Mouse (Mus musculus) hindbrain, embryonic 16.5 days (tissue): Measurements from ENCODE around the gene Il17re. TPM values are rescaled to one million over a fixed set of nuclear protein-coding genes. Genes with fewer than 3 reads are reported as not detected.

Experiments
- ATAC-seq: fragments of 200-750 bp; cut with Nextera tagmentation; 2 replicates; pipeline ENCODE4 v1.8.0; 2017; ENCODE audit warnings: moderate TSS enrichment, moderate library complexity
- H3K27ac ChIP-seq: fragments of 300-500 bp; sonication (generic); 2 replicates; pipeline ENCODE4 v1.5.1; 2014; ENCODE audit warnings: low read depth, mild to moderate bottlenecking, control low read depth, low read length, moderate library complexity
- H3K27me3 ChIP-seq: fragments of 300-500 bp; sonication (generic); replicated peaks from 2 replicates; pipeline ENCODE4 v1.6.1; 2014; ENCODE audit warnings: low read length; ENCODE audit not compliant: control insufficient read depth, insufficient read depth
- H3K36me3 ChIP-seq: fragments of 300-500 bp; sonication (generic); 2 replicates; pipeline ENCODE4 v1.6.1; 2014; ENCODE audit warnings: mild to moderate bottlenecking, low read length, moderate library complexity, mixed read lengths; ENCODE audit not compliant: control insufficient read depth, insufficient read depth
- H3K4me1 ChIP-seq: fragments of 300-500 bp; sonication (generic); 2 replicates; pipeline ENCODE4 v1.6.1; 2014; ENCODE audit warnings: low read depth, low read length; ENCODE audit not compliant: control insufficient read depth, insufficient read depth
- H3K4me2 ChIP-seq: fragments of 300-500 bp; sonication (generic); 2 replicates; pipeline ENCODE4 v1.6.1; 2014; ENCODE audit warnings: mild to moderate bottlenecking, low read length, control low read depth, moderate library complexity
- H3K4me3 ChIP-seq: fragments of 300-500 bp; sonication (generic); 2 replicates; pipeline ENCODE4 v1.5.1; 2014; ENCODE audit warnings: mild to moderate bottlenecking, low read length, control low read depth, moderate library complexity
- H3K9ac ChIP-seq: fragments of 300-500 bp; sonication (generic); 2 replicates; pipeline ENCODE4 v1.6.1; 2014; ENCODE audit warnings: low read depth, mild to moderate bottlenecking, control low read depth, low read length, moderate library complexity
- H3K9me3 ChIP-seq: fragments of 300-500 bp; sonication (generic); 2 replicates; pipeline ENCODE4 v1.6.1; 2014; ENCODE audit warnings: mild to moderate bottlenecking, low read length, moderate library complexity; ENCODE audit not compliant: control insufficient read depth
- WGBS: fragments of 180-500 bp; shearing (Covaris S2); extraction: QIAGEN DNeasy Blood & Tissue Kit; methylation state at CpG from one replicate; pipeline ENCODE4 v1.1.7; 2014; 5-methylcytosine and 5-hydroxymethylcytosine counted together
- polyA plus RNA-seq: library from polyadenylated mRNA; unstranded; fragments of >200 nt; fragmentation: Nextera tagmentation; extraction: Ambion mirVana; gene quantifications from 2 replicates; pipeline ENCODE4 v1.2.1, GENCODE M21; 2015

Gene Il17re
- polyA plus RNA-seq, 1 experiment from 2014 or later: 0.26 TPM

- Histone ChIP-seq H3K36me3 (no peaks in the 10 kb centered on the region), H3K4me1 (no peaks in the 10 kb centered on the region), H3K9me3 (peaks cover 2% of the 10 kb centered on the region), H3K4me3 (no peak overlapping the region), H3K27me3 (no peaks in the 10 kb centered on the region), H3K27ac (no peak overlapping the region), H3K9ac (no peak overlapping the region), H3K4me2 (no peak overlapping the region)
- no peak for ATAC-seq
- 93% methylated on average over 16 of the region's 16 CpGs for WGBS
These were observed 30.3 kb upstream of the Il17re start for GRCm38 (mm10) chr6:113428006-113428405.

- no peak overlapping the region for H3K9ac ChIP-seq
- H3K27me3 ChIP-seq: no peaks in the 10 kb centered on the region
- H3K4me3 ChIP-seq: no peak overlapping the region
- no peak overlapping the region for H3K27ac ChIP-seq
- 87% methylated on average over 3 of the region's 3 CpGs for WGBS
- H3K4me2 ChIP-seq: no peak overlapping the region
- H3K4me1 ChIP-seq: no peaks in the 10 kb centered on the region
- no peak for ATAC-seq
- H3K36me3 ChIP-seq: no peaks in the 10 kb centered on the region
- peaks cover 2% of the 10 kb centered on the region for H3K9me3 ChIP-seq
These were observed 28.3 kb upstream of the Il17re start for GRCm38 (mm10) chr6:113429965-113430364.

- H3K9me3 ChIP-seq: peaks cover 2% of the 10 kb centered on the region
- H3K4me1 ChIP-seq: no peaks in the 10 kb centered on the region
- ATAC-seq: no peak
- H3K27me3 ChIP-seq: no peaks in the 10 kb centered on the region
- H3K9ac ChIP-seq: no peak overlapping the region
- no peaks in the 10 kb centered on the region for H3K36me3 ChIP-seq
- H3K4me2 ChIP-seq: no peak overlapping the region
- no peak overlapping the region for H3K4me3 ChIP-seq
- H3K27ac ChIP-seq: no peak overlapping the region
- 60% methylated on average over 3 of the region's 3 CpGs for WGBS
These were observed 27.4 kb upstream of the Il17re start for GRCm38 (mm10) chr6:113430846-113431245.

- WGBS: 60% methylated on average over 3 of the region's 3 CpGs
- Histone ChIP-seq H3K4me1 (no peaks in the 10 kb centered on the region), H3K9me3 (peaks cover 2% of the 10 kb centered on the region), H3K9ac (no peak overlapping the region), H3K4me3 (no peak overlapping the region), H3K27me3 (no peaks in the 10 kb centered on the region), H3K4me2 (no peak overlapping the region), H3K36me3 (no peaks in the 10 kb centered on the region), H3K27ac (no peak overlapping the region)
- no peak for ATAC-seq
These were observed 26.5 kb upstream of the Il17re start for GRCm38 (mm10) chr6:113431801-113432200.

- no peak overlapping the region for H3K27ac ChIP-seq
- 68% methylated on average over 3 of the region's 3 CpGs for WGBS
These were observed 24.6 kb upstream of the Il17re start for GRCm38 (mm10) chr6:113433661-113434060.

GRCm38 (mm10) chr6:113434691-113435090, 23.6 kb upstream of the Il17re start:
- no peaks in the 10 kb centered on the region for H3K27me3 ChIP-seq
- H3K4me1 ChIP-seq: no peaks in the 10 kb centered on the region
- 77% methylated on average over 7 of the region's 7 CpGs for WGBS

More at GRCm38 (mm10) chr6:113433661-113434060, 24.6 kb upstream of the Il17re start:
- H3K4me2 ChIP-seq: no peak overlapping the region
- H3K9me3 ChIP-seq: no peaks in the 10 kb centered on the region
- H3K36me3 ChIP-seq: no peaks in the 10 kb centered on the region
- H3K4me1 ChIP-seq: no peaks in the 10 kb centered on the region
- no peak overlapping the region for H3K9ac ChIP-seq
- ATAC-seq: no peak
- H3K4me3 ChIP-seq: no peak overlapping the region
- H3K27me3 ChIP-seq: no peaks in the 10 kb centered on the region

GRCm38 (mm10) chr6:113435664-113436205, 22.5 kb upstream of the Il17re start, which contains the start of gene Cidec:
Gene Cidec, minus strand, starts transcription at chr6:113435760.
- ATAC-seq: no peak
- Histone ChIP-seq H3K4me1 (no peaks in the 10 kb centered on the region), H3K4me2 (no peak within 1 kb of the TSS), H3K27me3 (no peaks in the 10 kb centered on the region), H3K9me3 (no peaks in the 10 kb centered on the region), H3K9ac (no peak within 1 kb of the TSS), H3K36me3 (no peaks in the 10 kb centered on the region), H3K27ac (no peak within 1 kb of the TSS), H3K4me3 (no peak within 1 kb of the TSS)
- WGBS: 77% methylated on average over 9 of the region's 9 CpGs

More at GRCm38 (mm10) chr6:113434691-113435090, 23.6 kb upstream of the Il17re start:
- no peak for ATAC-seq
- Histone ChIP-seq H3K9me3 (no peaks in the 10 kb centered on the region), H3K9ac (no peak overlapping the region), H3K4me3 (no peak overlapping the region), H3K36me3 (no peaks in the 10 kb centered on the region), H3K27ac (no peak overlapping the region), H3K4me2 (no peak overlapping the region)

- Histone ChIP-seq H3K4me2 (no peak overlapping the region), H3K4me1 (no peaks in the 10 kb centered on the region; the same call in 1 of the 2 replicates), H3K4me3 (no peak overlapping the region), H3K27me3 (no peaks in the 10 kb centered on the region), H3K9ac (no peak overlapping the region), H3K9me3 (no peaks in the 10 kb centered on the region), H3K27ac (no peak overlapping the region), H3K36me3 (no peaks in the 10 kb centered on the region)
- no peak for ATAC-seq
- 76% methylated on average over 12 of the region's 12 CpGs for WGBS
These were observed 21.1 kb upstream of the Il17re start for GRCm38 (mm10) chr6:113437135-113437534.

- no peaks in the 10 kb centered on the region for H3K9me3 ChIP-seq
- H3K27ac ChIP-seq: no peak overlapping the region
- no peaks in the 10 kb centered on the region for H3K27me3 ChIP-seq
- no peaks in the 10 kb centered on the region for H3K36me3 ChIP-seq
- H3K4me2 ChIP-seq: no peak overlapping the region
- H3K4me1 ChIP-seq: peaks cover 7% of the 10 kb centered on the region
- H3K4me3 ChIP-seq: no peak overlapping the region
- H3K9ac ChIP-seq: no peak overlapping the region
- ATAC-seq: no peak
- WGBS: 66% methylated on average over 12 of the region's 12 CpGs
These were observed 19.4 kb upstream of the Il17re start for GRCm38 (mm10) chr6:113438721-113439430.
